Mouse (Mus musculus): ENCODE data around the gene Pcnx.
"Not testable (repeated sequence)": the region's sequence is repeated elsewhere in the genome, so short reads cannot be mapped to it uniquely, and the experiment has no call there.

The Pcnx gene

DNA sequence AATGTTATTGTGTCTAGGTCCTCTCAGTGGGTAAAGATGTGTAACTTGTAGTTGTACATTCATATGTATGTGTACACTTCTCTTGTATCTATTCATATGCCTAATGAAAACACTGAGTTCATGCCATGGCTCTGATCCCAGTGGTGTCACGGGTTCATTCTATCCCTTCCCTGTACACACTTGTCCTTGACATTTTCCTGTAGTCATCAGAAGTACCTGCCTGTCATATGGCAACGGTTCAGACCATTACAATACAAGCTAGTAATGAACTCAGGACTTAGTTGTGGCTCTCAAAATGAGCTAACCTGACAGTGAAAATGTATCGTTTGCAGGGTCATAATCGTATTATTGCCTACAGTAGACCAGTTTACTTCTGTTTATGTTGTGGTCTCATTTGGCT lies 98.5 kb downstream of the Pcnx start:
- DNase-seq (ENCODE audit: inconsistent ontology term), result no peak

DNA sequence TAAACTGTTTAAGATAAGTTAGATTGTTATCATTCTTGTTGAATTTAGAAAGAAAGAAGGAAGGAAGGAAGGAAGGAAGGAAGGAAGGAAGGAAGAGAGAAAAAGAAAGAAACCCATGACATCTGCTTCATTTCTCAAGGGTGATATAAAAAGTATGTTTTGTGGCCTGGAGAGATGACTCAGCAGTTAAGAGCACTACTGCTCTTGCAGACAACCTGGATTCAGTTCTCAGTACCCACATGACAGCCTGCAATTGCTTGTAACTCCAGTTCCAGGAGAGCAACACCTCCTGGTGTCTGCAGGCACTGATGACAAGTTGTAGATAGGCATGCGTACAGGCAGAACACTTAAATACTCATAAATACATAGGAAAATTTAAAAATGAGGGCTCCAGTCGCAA lies 105.6 kb downstream of the Pcnx start:
- DNase-seq (ENCODE audit: inconsistent ontology term), result no peak

DNA sequence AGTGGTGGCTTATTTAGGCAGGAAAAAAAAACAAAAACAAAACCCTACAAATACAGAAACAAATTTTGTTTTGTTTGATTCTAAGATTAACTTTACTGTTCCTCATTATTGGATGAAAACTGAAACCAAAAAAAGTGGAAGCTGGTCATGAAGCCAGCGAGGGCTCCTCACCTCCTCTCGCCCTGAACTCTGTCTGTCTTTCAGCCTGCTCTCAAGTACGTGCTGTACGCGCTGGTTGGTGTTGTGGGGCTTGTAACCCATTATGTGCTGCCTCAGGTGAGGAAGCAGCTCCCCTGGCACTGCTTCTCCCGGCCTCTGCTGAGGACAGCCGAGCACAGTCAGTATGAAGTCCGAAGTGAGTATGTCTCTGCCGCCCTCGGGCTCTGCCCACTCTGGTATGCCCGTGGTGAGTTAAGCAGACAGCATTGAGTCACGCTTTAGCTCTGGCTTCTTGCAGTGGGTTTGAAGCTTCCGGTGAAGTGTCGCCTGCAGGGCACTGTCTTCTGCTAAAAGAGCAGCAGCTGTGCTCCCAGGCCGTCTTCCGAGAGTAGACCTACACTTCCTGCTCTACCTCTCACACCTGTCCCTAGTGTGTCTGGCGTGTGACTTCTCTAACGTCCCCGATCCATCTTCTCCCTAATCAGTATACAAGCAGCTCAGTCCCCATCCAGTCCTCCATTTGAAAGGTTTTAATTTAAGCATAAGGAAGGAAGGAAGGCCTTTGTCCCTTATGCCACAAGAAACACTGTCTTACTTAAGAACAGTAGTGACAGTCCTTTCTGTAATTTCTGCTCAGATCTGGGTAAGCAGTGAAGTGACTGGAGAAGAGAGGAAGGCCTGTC lies 111.4 kb downstream of the Pcnx start:
- DNase-seq (ENCODE audit: inconsistent ontology term), result peak; percentile 30

DNA sequence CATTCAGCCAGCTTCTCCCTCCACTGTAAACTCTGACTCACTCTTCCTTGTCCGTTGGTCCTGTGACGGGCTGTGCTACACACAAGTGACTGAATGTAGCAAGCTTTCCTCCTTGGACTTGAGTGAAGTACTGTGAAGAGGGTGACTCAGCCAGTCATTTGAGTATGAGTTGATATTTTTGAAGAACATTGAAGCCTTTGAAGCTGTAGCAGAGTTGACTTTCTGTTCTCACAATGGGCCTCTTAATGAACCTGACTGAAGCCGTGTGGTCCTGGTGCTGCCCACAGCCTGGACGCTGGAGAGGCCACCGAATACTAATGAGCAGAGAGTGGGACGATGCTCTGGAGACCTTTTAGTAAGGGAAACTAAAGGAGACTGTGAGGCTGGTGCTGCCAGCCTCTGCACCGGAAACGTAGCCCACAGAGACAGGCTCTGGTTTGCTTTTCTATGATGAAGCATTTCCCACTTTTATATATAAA lies 112.1 kb downstream of the Pcnx start:
- peak; percentile 87 for DNase-seq (ENCODE audit: inconsistent ontology term)

DNA sequence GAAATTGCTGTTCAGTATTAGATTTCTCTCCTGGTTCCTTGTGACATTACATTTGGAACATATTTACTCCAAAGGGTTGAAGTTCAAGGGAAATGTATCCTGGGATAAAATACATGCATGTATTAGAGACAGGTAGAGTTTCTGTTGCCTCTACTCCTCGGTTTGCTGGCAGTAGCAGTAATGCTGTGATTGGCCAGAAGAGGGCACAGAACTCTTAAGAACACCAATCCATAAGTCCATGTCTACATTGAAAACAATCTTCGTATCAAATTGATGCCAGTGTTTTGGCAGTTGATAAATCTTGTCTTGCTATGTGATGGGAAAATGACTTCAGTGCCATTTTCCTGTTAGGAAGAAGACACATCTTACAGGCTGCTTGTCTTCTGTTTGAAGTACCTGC lies 115.0 kb downstream of the Pcnx start:
- DNase-seq (ENCODE audit: inconsistent ontology term), result no peak

DNA sequence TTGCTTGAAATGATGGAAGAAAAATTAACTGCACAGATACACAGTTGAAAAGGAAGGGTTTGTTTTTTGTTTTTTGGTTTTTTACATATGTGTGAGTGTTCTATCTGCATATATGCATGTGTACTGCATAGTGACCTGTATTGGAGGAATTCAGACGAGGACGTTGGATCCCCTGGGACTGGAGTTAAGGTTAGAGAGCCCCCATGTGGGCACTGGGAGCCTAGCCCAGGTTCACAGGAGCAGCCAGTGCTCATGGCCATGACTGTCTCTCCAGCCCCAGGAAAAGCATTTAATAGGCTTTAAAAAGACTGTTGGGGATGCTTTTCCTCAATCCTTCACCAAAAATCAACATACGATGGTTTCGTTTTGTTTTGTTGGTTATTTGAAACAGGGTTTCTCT lies 117.5 kb downstream of the Pcnx start:
- DNase-seq (ENCODE audit: inconsistent ontology term), result no peak

DNA sequence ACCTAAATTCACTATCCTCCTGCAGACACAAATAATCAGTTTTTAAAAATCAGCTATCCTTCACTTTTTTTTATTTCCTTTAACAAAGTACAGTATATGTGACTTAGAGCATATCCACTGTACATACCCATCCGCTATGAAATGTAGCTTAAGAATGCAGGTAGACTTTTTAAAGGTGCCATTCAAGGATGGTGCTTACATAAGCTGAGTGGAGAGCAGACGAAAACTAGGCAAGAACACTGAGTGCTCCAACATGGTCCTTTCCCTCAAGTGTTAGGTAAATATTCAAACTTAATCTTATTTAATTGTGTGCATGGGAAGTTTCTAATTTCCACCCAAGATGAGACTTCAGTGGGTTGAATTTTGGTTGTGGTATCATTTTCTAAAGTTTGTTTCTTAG lies 119.5 kb downstream of the Pcnx start:
- no peak for DNase-seq (ENCODE audit: inconsistent ontology term)

DNA sequence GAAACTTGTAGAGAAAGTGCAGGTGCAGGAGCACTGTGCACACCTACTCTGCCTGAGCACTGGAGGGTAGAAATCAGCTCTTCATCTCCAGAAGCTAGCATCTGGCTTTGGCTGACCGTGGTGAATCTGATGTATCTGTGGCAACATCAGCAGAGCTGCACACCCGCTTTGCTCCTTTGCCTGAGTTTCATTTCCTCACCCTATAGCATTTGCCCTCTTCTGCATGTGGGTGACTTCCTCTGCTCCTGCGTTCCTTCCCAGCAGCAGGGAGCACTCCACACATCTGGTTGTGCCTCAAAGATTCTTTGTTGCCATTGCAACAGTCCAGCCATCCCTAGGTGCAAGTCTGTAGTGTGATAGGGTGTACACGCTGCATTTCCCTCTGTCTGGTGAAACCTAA lies 132.3 kb downstream of the Pcnx start:
- no peak for DNase-seq (ENCODE audit: inconsistent ontology term)

DNA sequence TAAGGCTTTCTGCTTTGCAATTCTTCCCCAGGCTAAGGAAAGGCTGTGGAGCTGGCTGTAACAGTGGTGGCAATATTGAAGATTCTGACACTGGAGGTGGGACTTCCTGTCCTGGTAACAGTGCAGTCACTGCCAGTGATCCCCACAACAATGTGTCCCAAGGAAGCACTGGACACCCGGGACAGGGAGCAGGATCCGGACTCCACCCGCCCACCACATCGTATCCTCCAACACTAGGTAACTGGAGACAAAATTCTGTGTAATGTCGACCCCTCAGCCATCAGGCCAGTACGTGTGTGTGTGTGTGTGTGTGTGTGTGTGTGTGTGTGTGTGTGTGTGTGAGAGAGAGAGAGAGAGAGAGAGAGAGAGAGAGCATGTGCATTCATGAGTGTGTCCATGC lies 133.2 kb downstream of the Pcnx start:
- DNase-seq (ENCODE audit: inconsistent ontology term), result no peak

DNA sequence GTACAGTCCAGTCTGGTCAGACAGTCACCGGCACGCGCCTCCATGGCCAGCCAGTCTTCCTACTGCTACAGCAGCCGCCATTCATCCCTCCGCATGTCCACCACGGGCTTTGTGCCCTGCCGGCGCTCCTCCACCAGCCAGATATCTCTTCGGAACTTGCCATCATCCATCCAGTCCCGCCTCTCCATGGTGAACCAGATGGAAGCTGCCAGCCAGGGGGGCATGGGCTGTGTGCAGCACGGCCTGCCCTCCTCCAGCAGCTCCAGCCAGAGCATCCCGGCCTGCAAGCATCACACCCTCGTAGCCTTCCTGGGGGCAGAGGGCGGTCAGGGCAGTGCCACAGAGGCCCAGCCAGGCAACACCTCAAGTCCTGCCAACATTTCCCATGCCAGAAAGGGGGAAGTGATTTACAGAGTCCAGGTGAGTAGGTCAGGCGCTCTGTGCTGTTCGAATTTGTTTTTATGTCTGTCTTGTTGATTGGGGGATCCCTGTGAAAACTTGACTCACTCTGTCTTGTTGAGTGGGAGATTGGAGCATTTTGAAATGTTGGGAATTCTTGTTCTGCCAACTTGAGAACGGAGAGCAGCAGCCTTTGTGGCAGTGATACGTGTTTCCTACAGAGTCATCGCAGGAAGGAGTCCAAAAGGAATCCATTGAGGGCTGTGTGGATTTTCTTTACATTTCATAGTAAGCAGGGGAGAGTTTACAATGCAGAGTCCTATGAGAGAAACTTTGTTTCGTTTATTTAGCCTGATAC lies 135.3 kb downstream of the Pcnx start:
- DNase-seq (ENCODE audit: inconsistent ontology term), result no peak

DNA sequence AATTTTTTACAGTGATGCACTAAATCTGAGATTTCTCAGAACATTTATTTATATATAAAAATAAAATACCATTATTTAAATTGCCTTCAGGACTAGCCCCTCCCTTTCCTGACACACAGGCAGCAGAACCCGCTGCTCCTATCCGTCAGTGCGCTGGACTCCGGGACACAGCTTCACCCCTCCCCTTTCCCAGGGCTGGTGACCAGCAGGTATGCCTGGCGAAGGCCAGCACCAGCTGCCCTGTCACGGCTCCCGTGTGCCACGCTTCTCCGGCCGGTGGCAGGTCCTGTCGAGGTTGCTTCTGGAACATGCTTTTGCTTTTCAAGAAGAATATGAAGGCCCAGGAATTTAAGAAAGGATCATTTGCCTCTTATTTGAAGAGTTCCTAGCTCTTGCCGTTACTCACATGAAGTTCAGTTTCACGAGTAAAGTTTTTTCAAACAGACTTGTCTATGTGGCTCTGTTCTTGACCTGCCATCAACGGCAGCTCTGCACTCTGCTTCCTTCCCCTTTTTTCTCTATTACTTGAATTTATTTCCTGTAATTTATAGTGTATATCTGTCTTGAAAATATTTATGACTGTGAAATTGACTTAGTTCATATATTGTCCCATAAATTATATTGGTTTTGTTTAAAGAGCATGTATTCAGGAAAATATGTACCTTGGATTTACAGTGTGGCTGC lies 137.0 kb downstream of the Pcnx start:
- DNase-seq (ENCODE audit: inconsistent ontology term), result no peak

DNA sequence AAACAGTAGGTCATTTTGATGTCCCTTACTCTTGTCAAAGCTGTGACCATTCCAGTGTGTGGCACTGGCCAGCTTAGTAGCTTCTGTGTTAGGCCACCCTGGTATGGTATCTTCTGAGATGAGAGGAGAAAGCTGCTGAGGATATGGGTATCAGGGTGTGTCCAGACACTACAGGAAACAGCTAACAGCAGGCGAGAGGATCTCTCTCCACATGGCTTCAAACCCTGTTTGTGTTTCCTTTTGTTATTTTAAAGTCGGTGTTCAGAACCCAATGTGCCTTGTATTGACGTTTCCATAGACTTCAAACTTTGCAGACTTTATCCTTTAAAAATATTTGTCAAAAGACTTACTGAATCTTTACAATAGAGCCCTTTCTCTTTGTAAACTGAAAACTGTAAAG lies 137.7 kb downstream of the Pcnx start:
- no peak for DNase-seq (ENCODE audit: inconsistent ontology term)

DNA sequence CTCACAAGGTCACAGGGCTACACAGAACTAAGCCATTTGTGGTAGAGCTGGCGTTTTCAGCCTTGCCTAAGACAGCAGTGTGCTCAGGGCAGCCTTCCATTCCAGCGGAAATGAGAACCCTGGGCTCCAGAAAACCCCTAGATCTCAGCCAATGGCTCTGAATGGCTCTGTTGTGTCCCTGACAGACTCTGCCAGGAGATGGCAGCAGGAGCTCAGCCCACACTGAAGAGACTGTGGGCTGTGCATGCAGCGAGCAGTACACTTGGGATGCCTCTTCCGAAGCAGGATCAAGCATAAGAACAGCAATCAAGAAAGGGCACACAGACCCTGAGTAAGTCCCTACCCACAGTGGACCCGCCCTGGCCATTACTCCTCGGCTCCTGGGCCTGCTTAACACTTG lies 142.9 kb downstream of the Pcnx start:
- DNase-seq (ENCODE audit: inconsistent ontology term), result not testable (repeated sequence)

DNA sequence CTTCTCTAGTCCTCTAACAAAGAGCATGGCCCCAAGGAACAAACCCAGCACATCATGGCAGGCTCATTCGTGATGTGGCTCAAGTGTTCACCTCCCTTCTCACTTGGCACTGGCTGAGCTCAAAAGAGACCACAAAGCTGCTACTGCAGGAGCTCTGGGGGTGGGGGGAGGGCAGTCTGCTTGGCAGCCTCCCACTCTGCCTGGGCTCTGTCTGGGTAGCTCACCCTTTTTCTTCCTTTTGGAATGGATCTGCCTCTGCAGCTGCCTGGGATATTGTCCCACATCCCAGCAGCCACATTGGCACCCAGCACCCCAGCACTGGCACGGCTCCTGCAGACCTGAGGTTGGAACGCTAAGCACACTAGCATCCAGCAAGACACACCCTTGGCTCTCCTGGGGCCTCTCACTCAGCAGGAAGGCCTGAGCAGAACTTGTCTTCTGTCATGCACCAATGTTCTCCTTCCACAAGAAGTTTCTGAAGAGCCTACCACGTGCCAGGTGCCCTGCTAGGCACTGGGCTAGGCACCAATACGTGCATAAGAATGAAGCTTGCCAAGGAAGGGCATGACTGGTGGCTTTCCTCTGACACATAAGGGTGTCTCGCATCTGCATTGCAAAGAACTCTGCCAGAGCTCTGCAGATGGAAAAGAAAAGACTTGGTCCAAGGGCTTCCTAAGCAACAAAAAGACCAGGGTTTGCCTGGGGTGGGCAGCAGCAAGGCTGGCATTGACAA lies 166.2 kb downstream of the Pcnx start:
- DNase-seq (ENCODE audit: inconsistent ontology term), result not testable (repeated sequence)

DNA sequence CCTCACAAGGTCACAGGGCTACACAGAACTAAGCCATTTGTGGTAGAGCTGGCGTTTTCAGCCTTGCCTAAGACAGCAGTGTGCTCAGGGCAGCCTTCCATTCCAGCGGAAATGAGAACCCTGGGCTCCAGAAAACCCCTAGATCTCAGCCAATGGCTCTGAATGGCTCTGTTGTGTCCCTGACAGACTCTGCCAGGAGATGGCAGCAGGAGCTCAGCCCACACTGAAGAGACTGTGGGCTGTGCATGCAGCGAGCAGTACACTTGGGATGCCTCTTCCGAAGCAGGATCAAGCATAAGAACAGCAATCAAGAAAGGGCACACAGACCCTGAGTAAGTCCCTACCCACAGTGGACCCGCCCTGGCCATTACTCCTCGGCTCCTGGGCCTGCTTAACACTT lies 173.7 kb downstream of the Pcnx start:
- DNase-seq (ENCODE audit: inconsistent ontology term), result not testable (repeated sequence)

DNA sequence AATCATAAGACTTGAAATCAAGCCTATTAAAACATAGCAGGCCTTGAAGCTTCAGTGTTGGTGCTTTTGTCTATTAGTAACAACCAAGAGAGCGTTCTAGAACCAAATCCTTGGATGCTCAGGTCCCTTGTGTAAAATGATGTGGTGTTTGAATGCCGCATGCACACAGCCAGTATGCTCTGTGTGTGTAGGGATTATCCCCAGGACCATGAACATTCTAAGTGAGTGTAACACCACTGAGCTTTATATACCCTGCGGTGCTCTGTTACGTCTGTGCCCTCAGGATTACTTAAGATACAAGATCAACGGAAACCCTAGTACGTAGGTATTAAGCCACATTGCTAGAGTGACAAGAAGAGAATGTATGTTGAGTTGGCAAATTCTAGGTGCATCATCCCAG lies 174.2 kb downstream of the Pcnx start:
- DNase-seq (ENCODE audit: inconsistent ontology term), result not testable (repeated sequence)

DNA sequence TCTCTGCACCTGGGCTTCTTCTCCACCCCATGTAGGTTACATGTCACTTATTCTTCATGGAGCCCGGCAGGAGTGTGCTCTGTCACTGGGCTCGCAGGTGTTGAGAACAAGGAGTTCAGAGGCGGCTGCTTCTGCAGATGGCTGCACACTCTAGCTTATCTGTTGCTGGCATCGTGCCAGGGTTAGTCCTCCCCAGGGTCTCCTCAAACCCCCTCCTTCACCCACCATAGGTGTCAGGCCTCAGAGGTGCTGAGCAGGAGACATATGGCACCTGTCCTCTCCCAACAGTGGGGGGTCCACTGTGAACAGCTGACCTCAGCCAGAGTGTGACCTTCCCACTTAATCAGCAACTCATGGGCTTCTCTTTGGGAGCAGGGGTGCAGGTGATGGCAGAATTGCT lies 184.3 kb downstream of the Pcnx start:
- not testable (repeated sequence) for DNase-seq (ENCODE audit: inconsistent ontology term)

Measured in Muller cell, postnatal 12 days (primary cell).